Mouse (Mus musculus): Measurements from ENCODE around the gene 4930469K13Rik.

- TF ChIP-seq POLR2A (IDR thresholded peaks at IDR 0.05; ENCODE audit: control insufficient read depth, extremely low read depth, insufficient read depth, low read length, poor library complexity) (no peak), CTCF (IDR thresholded peaks at IDR 0.05; ENCODE audit: borderline replicate concordance, control insufficient read depth, extremely low read depth, insufficient read depth, low read length, poor library complexity) (no peak)
These were observed 108.4 kb downstream of the 4930469K13Rik start for GRCm38 (mm10) chr11:33990002-33990401.
